Mouse (Mus musculus): ENCODE data around the gene Stip1.
A peak's percentile ranks its signal among the peaks of the same experiment; 100 is the strongest.

- TF ChIP-seq CTCF (IDR thresholded peaks at IDR 0.05; ENCODE audit: insufficient read depth, low read length) (peak; percentile 75), POLR2A (IDR thresholded peaks at IDR 0.05; ENCODE audit: borderline replicate concordance, extremely low read depth, low read depth, low read length) (no peak)
These were observed 28.4 kb upstream of the Stip1 start for GRCm38 (mm10) chr19:7068136-7068535.
